Mouse (Mus musculus) megakaryocyte, embryonic 14.5 days (primary cell): Measurements from ENCODE around the gene Akr1b8.

Experiments
- FLI1 ChIP-seq: IDR thresholded peaks from 2 replicates; pipeline ENCODE4 v1.6.1; 2012; ENCODE audit warnings: low read length, inconsistent platforms, mixed read lengths
- GATA1 ChIP-seq: IDR thresholded peaks from 3 replicates; pipeline ENCODE4 v1.6.1; 2012; ENCODE audit warnings: mixed read lengths, low read length, inconsistent platforms, borderline replicate concordance

DNA sequence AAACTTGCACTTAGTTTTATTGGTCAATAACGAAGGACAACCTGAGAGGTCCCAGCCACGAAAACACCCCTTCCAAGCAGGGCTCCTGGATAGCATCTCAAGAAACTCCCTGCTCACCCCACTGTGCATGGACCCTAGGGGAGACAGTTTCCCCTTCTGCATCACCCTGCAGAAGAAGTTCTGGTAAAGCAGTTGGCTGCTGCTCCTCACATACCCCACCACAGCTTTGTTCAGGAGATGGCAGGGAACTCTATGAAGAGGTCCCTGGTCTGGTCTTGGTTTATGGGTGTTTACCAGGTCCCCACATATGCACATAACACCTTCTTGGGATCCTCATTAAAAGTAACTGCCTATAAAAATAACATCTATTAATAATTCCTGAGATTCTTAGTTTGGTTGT is 11.4 kb upstream of the Akr1b8 start:
- TF ChIP-seq GATA1 (no peak), FLI1 (no peak)
